Mouse (Mus musculus) CH12.LX (cell line): ENCODE measurements around the gene Plac8. TPM values are rescaled to one million over a fixed set of nuclear protein-coding genes. Genes with fewer than 3 reads are reported as not detected.

Experiments
- DNase-seq: peaks from one replicate; pipeline ENCODE4 v3.0.0-alpha.2; 2013; ENCODE audit errors: extremely low read depth
- H3K27ac ChIP-seq: 2 replicates; pipeline ENCODE4 v1.5.1; 2012; ENCODE audit warnings: low read depth, mild to moderate bottlenecking, control low read depth, moderate library complexity; ENCODE audit not compliant: insufficient read depth
- H3K27me3 ChIP-seq: replicated peaks from 2 replicates; pipeline ENCODE3; 2012; ENCODE audit warnings: inconsistent platforms
- H3K36me3 ChIP-seq, 2 experiments: replicated peaks in 1 of 2; 2 replicates each; pipeline versions ENCODE3 to v1.6.1; 2012; ENCODE audit warnings: inconsistent platforms in 1 of 2, low read length in 1 of 2, mild to moderate bottlenecking in 1 of 2, mixed read lengths in 1 of 2, moderate library complexity in 1 of 2; ENCODE audit not compliant: control insufficient read depth in 1 of 2, insufficient read depth in 1 of 2
- H3K4me1 ChIP-seq, 2 experiments: 2 replicates each; pipeline ENCODE4 v1.6.1; 2012; ENCODE audit warnings: inconsistent platforms in 1 of 2, moderate library complexity in 1 of 2; ENCODE audit not compliant: insufficient read depth in 2 of 2, control insufficient read depth in 1 of 2
- H3K4me2 ChIP-seq: 2 replicates; pipeline ENCODE4 v1.6.1; 2012; ENCODE audit warnings: low read depth, mild to moderate bottlenecking, control low read depth; ENCODE audit not compliant: poor library complexity, insufficient read depth, severe bottlenecking
- H3K4me3 ChIP-seq, 3 experiments: fragments of 150-350 bp in 1 of 3; sonication (generic) in 1 of 3; replicated peaks in 1 of 3; 2 replicates each; pipeline versions ENCODE3 to v1.5.1; 2011 to 2012; ENCODE audit warnings: low read depth in 2 of 3, low read length in 2 of 3, mild to moderate bottlenecking in 2 of 3, moderate library complexity in 2 of 3, control low read depth in 1 of 3, improper control_type of control experiment in 1 of 3, inconsistent platforms in 1 of 3, mixed read lengths in 1 of 3; ENCODE audit not compliant: poor library complexity in 1 of 3
- H3K79me2 ChIP-seq: replicated peaks from 2 replicates; pipeline ENCODE4 v1.6.1; 2012; ENCODE audit warnings: mild to moderate bottlenecking, moderate library complexity; ENCODE audit not compliant: control insufficient read depth, poor library complexity, insufficient read depth, severe bottlenecking; ENCODE audit errors: extremely low read depth
- H3K9ac ChIP-seq: 2 replicates; pipeline ENCODE4 v1.6.1; 2012; ENCODE audit warnings: low read depth, mild to moderate bottlenecking, control low read depth, moderate library complexity; ENCODE audit not compliant: insufficient read depth
- H3K9me3 ChIP-seq: replicated peaks from 2 replicates; pipeline ENCODE3; 2012; ENCODE audit warnings: low read length, inconsistent platforms, mixed read lengths
- CHD1 ChIP-seq: IDR thresholded peaks from 2 replicates; pipeline ENCODE4 v1.6.1; 2012; ENCODE audit warnings: low read depth, low read length, improper control_type of control experiment, inconsistent platforms
- CTCF ChIP-seq, 2 experiments: IDR thresholded peaks in 1 of 2; conservative IDR thresholded peaks in 1 of 2; 2 replicates each; pipeline ENCODE4 v1.5.1; 2011 to 2012; ENCODE audit warnings: low read depth in 2 of 2, low read length in 2 of 2, improper control_type of control experiment in 1 of 2, inconsistent platforms in 1 of 2, mild to moderate bottlenecking in 1 of 2, moderate library complexity in 1 of 2
- E2F4 ChIP-seq: IDR thresholded peaks from 2 replicates; pipeline ENCODE4 v1.6.1; 2011; ENCODE audit warnings: low read depth, low read length, improper control_type of control experiment; ENCODE audit not compliant: insufficient replicate concordance
- EP300 ChIP-seq: IDR thresholded peaks from 2 replicates; pipeline ENCODE4 v1.6.1; 2011; ENCODE audit warnings: low read length, improper control_type of control experiment
- ETS1 ChIP-seq: conservative IDR thresholded peaks from 2 replicates; pipeline ENCODE4 v1.6.1; 2012; ENCODE audit warnings: low read depth, mild to moderate bottlenecking, inconsistent platforms, low read length, improper control_type of control experiment, moderate library complexity
- GABPA ChIP-seq: IDR thresholded peaks from 2 replicates; pipeline ENCODE4 v1.6.1; 2012; ENCODE audit warnings: low read depth, low read length, improper control_type of control experiment, inconsistent platforms; ENCODE audit not compliant: insufficient replicate concordance
- IRF4 ChIP-seq: IDR thresholded peaks from 2 replicates; pipeline ENCODE4 v1.6.1; 2014; ENCODE audit warnings: low read depth, mild to moderate bottlenecking, inconsistent platforms, low read length, improper control_type of control experiment
- JUN ChIP-seq: IDR thresholded peaks from 2 replicates; pipeline ENCODE4 v1.6.1; 2011; ENCODE audit warnings: low read depth, mild to moderate bottlenecking, low read length, improper control_type of control experiment, moderate library complexity; ENCODE audit not compliant: insufficient read depth
- JUND ChIP-seq: conservative IDR thresholded peaks from 2 replicates; pipeline ENCODE4 v1.6.1; 2011; ENCODE audit warnings: low read depth, low read length, improper control_type of control experiment
- MAX ChIP-seq: IDR thresholded peaks from 2 replicates; pipeline ENCODE4 v1.6.1; 2011; ENCODE audit warnings: low read length, improper control_type of control experiment
- MAZ ChIP-seq: IDR thresholded peaks from 2 replicates; pipeline ENCODE4 v1.6.1; 2012; ENCODE audit warnings: low read depth, mild to moderate bottlenecking, inconsistent platforms, low read length, improper control_type of control experiment, moderate library complexity
- MEF2A ChIP-seq: IDR thresholded peaks from 2 replicates; pipeline ENCODE4 v1.6.1; 2014; ENCODE audit warnings: low read depth, mild to moderate bottlenecking, inconsistent platforms, low read length, improper control_type of control experiment, borderline replicate concordance
- MXI1 ChIP-seq: IDR thresholded peaks from 2 replicates; pipeline ENCODE4 v1.6.1; 2011; ENCODE audit warnings: mild to moderate bottlenecking, low read depth, low read length, improper control_type of control experiment
- MYC ChIP-seq: IDR thresholded peaks from 2 replicates; pipeline ENCODE4 v1.6.1; 2011; ENCODE audit warnings: low read depth, mild to moderate bottlenecking, improper control_type of control experiment, low read length
- POLR2A ChIP-seq: IDR thresholded peaks from 2 replicates; pipeline ENCODE4 v1.6.1; 2011; ENCODE audit warnings: low read depth, mild to moderate bottlenecking, improper control_type of control experiment, low read length
- POLR2AphosphoS2 ChIP-seq: IDR thresholded peaks from 2 replicates; pipeline ENCODE4 v1.6.1; 2011; ENCODE audit warnings: low read depth, low read length, improper control_type of control experiment
- RAD21 ChIP-seq: IDR thresholded peaks from 2 replicates; pipeline ENCODE4 v1.6.1; 2011; ENCODE audit warnings: low read depth, mild to moderate bottlenecking, low read length, improper control_type of control experiment, moderate library complexity
- SMC3 ChIP-seq: IDR thresholded peaks from 2 replicates; pipeline ENCODE4 v1.6.1; 2011; ENCODE audit warnings: low read depth, low read length, improper control_type of control experiment
- USF1 ChIP-seq: IDR thresholded peaks from 2 replicates; pipeline ENCODE4 v1.6.1; 2014; ENCODE audit warnings: low read depth, mild to moderate bottlenecking, inconsistent platforms, low read length, improper control_type of control experiment
- USF2 ChIP-seq: conservative IDR thresholded peaks from 2 replicates; pipeline ENCODE4 v1.6.1; 2011; ENCODE audit warnings: low read depth, low read length, improper control_type of control experiment
- ZKSCAN1 ChIP-seq: IDR thresholded peaks from 2 replicates; pipeline ENCODE4 v1.6.1; 2012; ENCODE audit warnings: low read depth, inconsistent platforms, low read length, improper control_type of control experiment, borderline replicate concordance
- dilution Hi-C: fragments of 300-500 bp; cut with MboI; formaldehyde crosslinking; loops from 2 replicates; pipeline ENCODE4 v1.14.3; 2020; ENCODE audit warnings: low sequenced_read_pairs; ENCODE audit not compliant: extremely low pct_unique_long_range_greater_than_20kb, extremely low pct_ligation_motif_present
- in situ Hi-C: fragments of 300-500 bp; cut with MboI; formaldehyde crosslinking; loops from 3 replicates; pipeline ENCODE4 v1.14.3; 2019; ENCODE audit warnings: low sequenced_read_pairs, low pct_ligation_motif_present, low pct_unique_long_range_greater_than_20kb, mixed read lengths
- polyA plus RNA-seq: library from polyadenylated mRNA; unstranded; fragments of >175 nt; gene quantifications from 2 replicates; pipeline ENCODE4 v1.2.1, GENCODE M21; 2012; ENCODE audit warnings: low read depth; ENCODE audit not compliant: insufficient read length
- total RNA-seq, 2 experiments: library from RNA; depleted of rRNA; stranded (reverse); fragments of 300-350 nt in 1 of 2; fragments of >200 nt in 1 of 2; gene quantifications; 2 replicates each; pipeline ENCODE4 v1.2.3; 2012 to 2014

The Plac8 gene
- total and polyA plus RNA-seq, 3 experiments, result 64.3 to 258 (median 161) TPM

GRCm38 (mm10) chr5:100536638-100537037, 35.4 kb downstream of the Plac8 start:
- TF ChIP-seq E2F4 (no peak), ZKSCAN1 (no peak), USF2 (no peak), JUND (no peak), SMC3 (peak; percentile 79), MAX (no peak), POLR2AphosphoS2 (no peak), CTCF (conservative IDR thresholded peaks at IDR 0.05 in 1 of 2, IDR thresholded peaks at IDR 0.05 in 1 of 2; ENCODE audit: low read depth in 2 of 2, low read length in 2 of 2) (peak; percentile 76 to 83; a peak in 3 of 4 replicates), RAD21 (peak; percentile 80), USF1 (no peak), MYC (no peak), JUN (no peak), MAZ (no peak), MEF2A (no peak), GABPA (no peak), MXI1 (no peak), POLR2A (no peak), CHD1 (no peak)
- dilution Hi-C loops, result no loop called here
- H3K36me3 ChIP-seq, result peaks cover 43 to 84% of the 10 kb centered on the region in 2 experiments

DNA sequence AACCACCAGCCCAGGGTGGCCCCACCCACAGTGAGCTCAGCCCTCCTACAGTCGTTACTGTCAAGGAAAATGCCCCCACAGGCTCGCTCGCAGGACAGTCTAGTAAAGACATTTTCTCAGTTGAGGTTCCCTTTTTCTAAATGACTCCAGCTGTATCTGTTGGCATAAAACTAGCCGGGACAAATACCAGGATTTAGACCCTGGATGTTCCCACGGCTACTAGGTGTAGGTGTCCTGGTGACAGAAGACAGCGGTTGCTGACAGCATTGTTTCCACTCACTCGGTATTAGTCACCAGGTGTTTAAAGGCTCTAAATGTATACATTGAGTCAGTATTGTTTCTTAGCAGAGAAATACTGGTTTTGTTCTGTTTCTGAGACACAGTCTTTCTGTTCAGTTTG, 36.2 kb downstream of the Plac8 start:
- Histone ChIP-seq H3K9ac (no peak overlapping the region), H3K36me3 (peaks cover 46 to 85% of the 10 kb centered on the region in 2 experiments), H3K4me2 (peak overlapping the region; percentile 30; the same call in 1 of the 2 replicates), H3K4me1 (peaks cover 6 to 12% of the 10 kb centered on the region in 2 experiments), H3K9me3 (no peaks in the 10 kb centered on the region), H3K27me3 (no peaks in the 10 kb centered on the region), H3K4me3 (no peak overlapping the region), H3K79me2 (no peaks in the 10 kb centered on the region; the same call in 1 of the 2 replicates), H3K27ac (peak overlapping the region; percentile 68)
- TF ChIP-seq ZKSCAN1 (no peak), EP300 (peak; percentile 66), ETS1 (peak; percentile 67), MEF2A (peak; percentile 9; the same call in 1 of the 2 replicates), MXI1 (0 out of 2 replicates have a peak, but pooled peaks have one; percentile 54), JUN (0 out of 2 replicates have a peak, but pooled peaks have one; percentile 45), IRF4 (no peak; the same call in 1 of the 2 replicates)
- DNase-seq, result peak; percentile 39
- in situ Hi-C loops (no loop called here), dilution Hi-C loops (no loop called here)

More at GRCm38 (mm10) chr5:100536638-100537037, 35.4 kb downstream of the Plac8 start:
- Histone ChIP-seq H3K4me3 (no peak overlapping the region), H3K9me3 (no peaks in the 10 kb centered on the region), H3K27me3 (no peaks in the 10 kb centered on the region), H3K79me2 (no peaks in the 10 kb centered on the region; the same call in 1 of the 2 replicates), H3K9ac (no peak overlapping the region), H3K27ac (no peak overlapping the region), H3K4me2 (no peak overlapping the region), H3K4me1 (peaks cover 6 to 12% of the 10 kb centered on the region in 2 experiments)
- in situ Hi-C loops, result no loop called here
- peak; percentile 68 for DNase-seq
